Mouse (Mus musculus) hindbrain, embryonic 11.5 days (tissue): ENCODE results near the gene Fabp1. TPM values are rescaled to one million over a fixed set of nuclear protein-coding genes. Genes with fewer than 3 reads are reported as not detected.
A peak's percentile ranks its signal among the peaks of the same experiment; 100 is the strongest.

Experiments
- ATAC-seq: fragments of 200-750 bp; cut with Nextera tagmentation; 2 replicates; pipeline ENCODE4 v1.8.0; 2017; ENCODE audit warnings: mild to moderate bottlenecking, moderate TSS enrichment, moderate library complexity; ENCODE audit not compliant: low FRiP score
- DNase-seq: peaks from one replicate; pipeline ENCODE4 v3.0.0-alpha.2; 2015; ENCODE audit warnings: low spot score
- H3K27ac ChIP-seq: fragments of 300-500 bp; sonication (generic); 2 replicates; pipeline ENCODE4 v1.5.1; 2014; ENCODE audit warnings: mild to moderate bottlenecking, low read depth, low read length
- H3K27me3 ChIP-seq: fragments of 300-500 bp; sonication (generic); 2 replicates; pipeline ENCODE4 v1.6.1; 2014; ENCODE audit warnings: mild to moderate bottlenecking, low read length, moderate library complexity, mixed read lengths; ENCODE audit not compliant: control insufficient read depth, insufficient read depth
- H3K36me3 ChIP-seq: fragments of 300-500 bp; sonication (generic); 2 replicates; pipeline ENCODE4 v1.6.1; 2014; ENCODE audit warnings: mild to moderate bottlenecking, low read length, moderate library complexity, mixed read lengths; ENCODE audit not compliant: control insufficient read depth, insufficient read depth
- H3K4me1 ChIP-seq: fragments of 300-500 bp; sonication (generic); replicated peaks from 2 replicates; pipeline ENCODE4 v1.6.1; 2014; ENCODE audit warnings: low read length, mixed read lengths; ENCODE audit not compliant: control insufficient read depth, insufficient read depth
- H3K4me2 ChIP-seq: fragments of 300-500 bp; sonication (generic); replicated peaks from 2 replicates; pipeline ENCODE4 v1.6.1; 2014; ENCODE audit warnings: mild to moderate bottlenecking, low read depth, low read length
- H3K4me3 ChIP-seq: fragments of 300-500 bp; sonication (generic); 2 replicates; pipeline ENCODE4 v1.5.1; 2014; ENCODE audit warnings: low read depth, low read length
- H3K9ac ChIP-seq: fragments of 300-500 bp; sonication (generic); 2 replicates; pipeline ENCODE4 v1.6.1; 2014; ENCODE audit warnings: low read depth, low read length
- H3K9me3 ChIP-seq: fragments of 300-500 bp; sonication (generic); 2 replicates; pipeline ENCODE4 v1.6.1; 2016; ENCODE audit warnings: low read length; ENCODE audit not compliant: control insufficient read depth
- WGBS: fragments of 180-500 bp; shearing (Covaris S2); extraction: QIAGEN DNeasy Blood & Tissue Kit; methylation state at CpG from one replicate; pipeline ENCODE4 v1.1.7; 2014; 5-methylcytosine and 5-hydroxymethylcytosine counted together
- polyA plus RNA-seq: library from polyadenylated mRNA; unstranded; fragments of >200 nt; fragmentation: Nextera tagmentation; extraction: Ambion mirVana; gene quantifications from 2 replicates; pipeline ENCODE4 v1.2.1, GENCODE M21; 2014

The Fabp1 gene
- polyA plus RNA-seq = not detected in 2 replicates

DNA sequence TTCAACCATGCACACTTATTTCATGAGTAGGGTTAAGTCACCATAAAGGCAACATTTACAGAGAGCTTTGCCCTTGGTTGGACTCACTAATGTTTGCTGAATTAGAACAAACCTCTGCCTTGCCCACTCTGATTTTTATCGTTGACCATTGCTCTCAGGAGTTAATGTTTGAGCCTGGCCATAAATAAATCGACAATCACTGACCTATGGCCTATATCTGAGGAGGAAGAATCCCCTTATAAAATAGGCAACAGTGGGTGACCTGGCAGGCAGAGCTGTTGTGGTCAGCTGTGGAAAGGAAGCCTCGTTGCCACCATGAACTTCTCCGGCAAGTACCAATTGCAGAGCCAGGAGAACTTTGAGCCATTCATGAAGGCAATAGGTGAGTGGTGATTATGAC lies at the start of gene Fabp1:
Gene Fabp1 (plus strand): TSS at position 216 of the 400 bp plus-strand sequence.
- H3K27me3 ChIP-seq = no peaks in the 10 kb centered on the region
- H3K4me3 ChIP-seq = no peak within 1 kb of the TSS
- no peak within 1 kb of the TSS for H3K4me2 ChIP-seq
- DNase-seq (no peak), ATAC-seq (no peak)
- H3K9me3 ChIP-seq = no peaks in the 10 kb centered on the region
- no peaks in the 10 kb centered on the region for H3K36me3 ChIP-seq
- H3K27ac ChIP-seq = no peak within 1 kb of the TSS
- no peaks in the 10 kb centered on the region for H3K4me1 ChIP-seq
- WGBS = 88% methylated on average over 4 of the region's 4 CpGs
- no peak within 1 kb of the TSS for H3K9ac ChIP-seq

DNA sequence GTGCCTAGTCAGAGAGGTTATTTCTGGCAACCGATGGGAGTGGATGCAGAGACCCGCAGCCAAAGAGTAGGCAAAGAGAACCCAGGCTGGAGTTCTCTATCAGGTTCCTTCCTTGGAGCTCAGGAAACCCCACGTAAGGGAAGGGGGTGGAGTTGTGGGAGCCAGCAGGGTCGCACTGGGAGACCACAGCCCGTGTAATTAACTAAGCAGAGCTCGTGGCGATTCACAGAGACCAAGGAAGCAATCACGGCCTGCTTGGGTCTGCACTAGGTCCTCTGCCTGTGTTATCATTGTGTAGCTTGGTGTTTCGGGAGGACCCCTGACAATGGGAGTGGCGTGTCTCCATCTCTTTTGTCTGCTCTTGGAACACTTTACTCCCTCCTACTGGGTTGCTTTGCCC lies 48.5 kb upstream of the Fabp1 start:
- ATAC-seq (no peak), DNase-seq (no peak)
- H3K4me2 ChIP-seq = no peak overlapping the region
- H3K27me3 ChIP-seq = no peaks in the 10 kb centered on the region; the same call in 1 of the 2 replicates
- no peak overlapping the region for H3K4me3 ChIP-seq
- no peak overlapping the region for H3K9ac ChIP-seq
- 36% methylated on average over 10 of the region's 10 CpGs for WGBS
- no peaks in the 10 kb centered on the region for H3K4me1 ChIP-seq
- H3K27ac ChIP-seq = no peak overlapping the region
- H3K9me3 ChIP-seq = no peaks in the 10 kb centered on the region
- no peaks in the 10 kb centered on the region for H3K36me3 ChIP-seq

GRCm38 (mm10) chr6:71153486-71153885 lies 46.1 kb upstream of the Fabp1 start:
- no peak overlapping the region for H3K4me3 ChIP-seq
- no peak overlapping the region for H3K4me2 ChIP-seq
- WGBS = 86% methylated on average over 4 of the region's 4 CpGs
- H3K9ac ChIP-seq = no peak overlapping the region
- no peak overlapping the region for H3K27ac ChIP-seq
- DNase-seq = no peak
- no peaks in the 10 kb centered on the region for H3K36me3 ChIP-seq
- no peaks in the 10 kb centered on the region for H3K4me1 ChIP-seq
- no peaks in the 10 kb centered on the region for H3K9me3 ChIP-seq
- ATAC-seq = no peak
- no peaks in the 10 kb centered on the region; the same call in 1 of the 2 replicates for H3K27me3 ChIP-seq

DNA sequence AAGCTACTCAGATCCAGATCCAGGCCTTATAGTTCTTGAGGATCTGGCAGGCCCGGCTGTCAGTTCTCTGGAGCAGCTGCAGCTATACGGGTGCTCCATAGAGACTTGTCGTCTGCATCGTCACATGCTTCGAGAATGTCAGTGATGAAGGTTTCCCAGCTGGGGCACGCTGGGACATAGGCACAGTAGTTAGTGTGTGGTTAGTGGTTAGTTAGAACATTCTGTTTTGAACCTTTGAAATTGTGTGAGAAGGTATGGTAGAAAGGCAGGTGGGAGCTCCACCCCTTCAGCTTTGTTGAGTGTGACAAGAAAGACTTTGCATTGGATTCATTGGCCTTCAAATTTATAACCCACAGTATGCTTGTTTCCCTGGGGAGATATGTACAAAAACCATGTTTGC lies 44.8 kb upstream of the Fabp1 start:
- 85% methylated on average over 6 of the region's 6 CpGs for WGBS

DNA sequence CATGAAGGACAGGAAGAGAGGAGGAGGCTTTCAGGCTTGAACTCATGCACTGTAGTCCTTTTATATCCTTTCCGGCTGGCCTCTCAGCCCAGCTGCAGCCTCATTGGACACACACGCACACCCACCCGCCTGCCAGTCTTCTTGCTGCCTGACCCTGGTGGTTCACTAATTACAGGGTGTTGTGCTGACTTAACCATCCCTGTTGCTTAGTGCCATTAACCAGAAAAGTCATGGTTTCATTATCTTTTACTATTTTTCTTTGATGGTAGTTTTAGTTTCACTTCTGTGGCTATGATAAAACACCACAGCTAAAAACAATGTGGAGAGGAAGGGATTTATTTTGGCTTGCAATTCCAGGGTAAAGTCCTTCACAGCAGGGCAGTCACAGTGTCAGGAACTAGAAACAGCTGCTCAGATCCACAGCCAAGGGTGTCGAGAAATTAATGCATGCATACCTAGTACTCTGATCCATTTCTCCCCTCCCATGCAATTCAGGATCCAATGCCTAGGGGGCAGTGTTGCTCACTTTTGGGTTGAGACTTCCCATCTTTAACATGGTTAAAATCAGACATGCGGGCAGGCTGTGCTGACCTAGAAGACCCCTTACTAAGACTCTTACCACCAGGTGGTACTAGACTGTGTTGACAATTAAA lies 42.8 kb upstream of the Fabp1 start:
- no peak overlapping the region for H3K27ac ChIP-seq
- no peak overlapping the region for H3K4me2 ChIP-seq
- H3K4me1 ChIP-seq = no peaks in the 10 kb centered on the region
- H3K9ac ChIP-seq = no peak overlapping the region
- H3K9me3 ChIP-seq = no peaks in the 10 kb centered on the region
- H3K36me3 ChIP-seq = no peaks in the 10 kb centered on the region
- 75% methylated on average over 5 of the region's 5 CpGs for WGBS
- no peak for ATAC-seq
- peak; percentile 53 for DNase-seq
- no peak overlapping the region for H3K4me3 ChIP-seq
- no peaks in the 10 kb centered on the region; the same call in 1 of the 2 replicates for H3K27me3 ChIP-seq

More for the DNA sequence above, 44.8 kb upstream of the Fabp1 start:
- Histone ChIP-seq H3K36me3 (no peaks in the 10 kb centered on the region), H3K4me3 (no peak overlapping the region), H3K27me3 (no peaks in the 10 kb centered on the region; the same call in 1 of the 2 replicates), H3K4me1 (no peaks in the 10 kb centered on the region), H3K4me2 (no peak overlapping the region), H3K27ac (no peak overlapping the region), H3K9ac (no peak overlapping the region), H3K9me3 (no peaks in the 10 kb centered on the region)
- ATAC-seq = no peak
- DNase-seq = no peak

DNA sequence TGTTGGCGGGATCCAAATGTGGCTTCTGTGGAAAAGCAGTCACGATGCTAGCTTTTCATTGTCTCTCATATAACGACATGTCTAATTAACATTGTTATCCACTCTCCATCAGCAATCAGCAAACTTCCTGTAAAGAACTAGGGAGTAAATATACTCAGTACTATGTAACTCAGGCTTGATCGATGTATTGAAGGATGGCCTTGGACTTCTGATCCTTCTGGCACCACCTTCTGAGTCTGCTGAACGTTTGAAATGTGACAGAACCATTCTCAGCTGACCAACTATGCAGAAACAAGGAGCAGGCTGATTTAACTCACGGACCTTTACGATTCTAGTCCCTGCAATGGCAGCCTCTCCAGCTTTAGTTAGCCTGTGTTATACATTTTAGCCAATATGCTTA lies 38.3 kb upstream of the Fabp1 start:
- H3K9me3 ChIP-seq = no peaks in the 10 kb centered on the region
- ATAC-seq (no peak), DNase-seq (no peak)
- H3K4me2 ChIP-seq = no peak overlapping the region
- H3K36me3 ChIP-seq = no peaks in the 10 kb centered on the region
- no peak overlapping the region for H3K9ac ChIP-seq
- H3K4me1 ChIP-seq = no peaks in the 10 kb centered on the region
- H3K27me3 ChIP-seq = no peaks in the 10 kb centered on the region
- no peak overlapping the region for H3K4me3 ChIP-seq
- no peak overlapping the region for H3K27ac ChIP-seq
- WGBS = 81% methylated on average over 7 of the region's 7 CpGs

- Histone ChIP-seq H3K9me3 (no peaks in the 10 kb centered on the region), H3K36me3 (no peaks in the 10 kb centered on the region), H3K4me1 (no peaks in the 10 kb centered on the region), H3K27ac (no peak overlapping the region), H3K9ac (no peak overlapping the region), H3K4me3 (no peak overlapping the region), H3K4me2 (no peak overlapping the region), H3K27me3 (no peaks in the 10 kb centered on the region)
- DNase-seq = no peak
- 76% methylated on average over 4 of the region's 4 CpGs for WGBS
- no peak for ATAC-seq
Observed at GRCm38 (mm10) chr6:71162269-71162668, 37.4 kb upstream of the Fabp1 start.

- Histone ChIP-seq H3K27me3 (no peaks in the 10 kb centered on the region), H3K4me2 (no peak overlapping the region), H3K4me3 (no peak overlapping the region), H3K9me3 (no peaks in the 10 kb centered on the region), H3K27ac (no peak overlapping the region), H3K36me3 (no peaks in the 10 kb centered on the region), H3K9ac (no peak overlapping the region), H3K4me1 (no peaks in the 10 kb centered on the region)
- 23% methylated on average over 6 of the region's 6 CpGs for WGBS
- no peak for DNase-seq
- no peak for ATAC-seq
Observed at GRCm38 (mm10) chr6:71164394-71164793, 35.2 kb upstream of the Fabp1 start.

GRCm38 (mm10) chr6:71166551-71167169 lies 33.0 kb upstream of the Fabp1 start:
- H3K9me3 ChIP-seq = no peaks in the 10 kb centered on the region
- 58% methylated on average over 6 of the region's 6 CpGs for WGBS
- no peak overlapping the region for H3K9ac ChIP-seq
- DNase-seq = peak; percentile 44
- H3K4me1 ChIP-seq = no peaks in the 10 kb centered on the region
- no peak overlapping the region for H3K4me2 ChIP-seq
- H3K27me3 ChIP-seq = no peaks in the 10 kb centered on the region
- H3K36me3 ChIP-seq = no peaks in the 10 kb centered on the region
- H3K4me3 ChIP-seq = no peak overlapping the region
- no peak for ATAC-seq
- H3K27ac ChIP-seq = no peak overlapping the region
